Mouse (Mus musculus) ES-Bruce4 (cell line): ENCODE measurements around the gene H2-T22. TPM values are rescaled to one million over a fixed set of nuclear protein-coding genes. Genes with fewer than 3 reads are reported as not detected.
"Not testable (repeated sequence)": the region's sequence is repeated elsewhere in the genome, so short reads cannot be mapped to it uniquely, and the experiment has no call there.

ENCODE experiments used
- H3K27ac ChIP-seq: 2 replicates; pipeline ENCODE4 v1.5.1; 2012; ENCODE audit warnings: low read length, inconsistent platforms; ENCODE audit not compliant: insufficient read depth
- H3K27me3 ChIP-seq: 2 replicates; pipeline ENCODE4 v1.6.1; 2012; ENCODE audit warnings: mild to moderate bottlenecking, low read length, inconsistent platforms; ENCODE audit not compliant: control insufficient read depth, poor library complexity, insufficient read depth, severe bottlenecking
- H3K36me3 ChIP-seq: 2 replicates; pipeline ENCODE4 v1.6.1; 2012; ENCODE audit warnings: inconsistent platforms, mild to moderate bottlenecking, low read length, moderate library complexity; ENCODE audit not compliant: control insufficient read depth, poor library complexity, insufficient read depth, severe bottlenecking
- H3K4me1 ChIP-seq: one replicate; pipeline ENCODE4 v1.8.1; 2011; ENCODE audit warnings: low read length; ENCODE audit not compliant: control insufficient read depth, insufficient read depth
- H3K4me3 ChIP-seq: 2 replicates; pipeline ENCODE4 v1.5.1; 2011; ENCODE audit warnings: low read depth, mild to moderate bottlenecking, low read length
- H3K9ac ChIP-seq: 2 replicates; pipeline ENCODE4 v1.6.1; 2012; ENCODE audit warnings: low read depth, mild to moderate bottlenecking, inconsistent platforms; ENCODE audit not compliant: poor library complexity, severe bottlenecking
- H3K9me3 ChIP-seq: replicated peaks from 2 replicates; pipeline ENCODE4 v1.6.1; 2012; ENCODE audit warnings: mild to moderate bottlenecking, low read length, inconsistent platforms; ENCODE audit not compliant: control insufficient read depth, poor library complexity, insufficient read depth, severe bottlenecking
- CTCF ChIP-seq: IDR thresholded peaks from one replicate; pipeline ENCODE4 v1.8.1; 2011; ENCODE audit warnings: low read depth, low read length
- EP300 ChIP-seq: IDR thresholded peaks from 2 replicates; pipeline ENCODE4 v1.6.1; 2011; ENCODE audit warnings: low read depth, low read length; ENCODE audit not compliant: insufficient read depth
- POLR2A ChIP-seq: IDR thresholded peaks from one replicate; pipeline ENCODE4 v1.8.1; 2011; ENCODE audit warnings: low read length; ENCODE audit not compliant: insufficient read depth
- polyA plus RNA-seq: library from polyadenylated mRNA; stranded (reverse); fragments of >200 nt; gene quantifications from 2 replicates; pipeline ENCODE4 v1.2.4, GENCODE M21; 2011; ENCODE audit warnings: low read depth; ENCODE audit not compliant: missing spikeins, insufficient read depth, insufficient read length

The H2-T22 gene
- polyA plus RNA-seq, 1 experiment = 18.2 TPM

GRCm38 (mm10) chr17:36020191-36021073 lies 22.1 kb downstream of the H2-T22 start, which contains the start of gene H2-T24:
TSS of gene H2-T24 (minus strand) at chr17:36020560.
- peaks cover 10% of the 10 kb centered on the region for H3K9me3 ChIP-seq
- no peaks in the 10 kb centered on the region for H3K4me1 ChIP-seq
- H3K27ac ChIP-seq = no peak within 1 kb of the TSS
- TF ChIP-seq EP300 = no peak
- no peak for TF ChIP-seq POLR2A
- TF ChIP-seq CTCF = no peak
- peaks cover under 1% of the 10 kb centered on the region; the same call in 1 of the 2 replicates for H3K36me3 ChIP-seq
- no peak within 1 kb of the TSS for H3K9ac ChIP-seq
- no peak within 1 kb of the TSS for H3K4me3 ChIP-seq
- no peaks in the 10 kb centered on the region for H3K27me3 ChIP-seq

DNA sequence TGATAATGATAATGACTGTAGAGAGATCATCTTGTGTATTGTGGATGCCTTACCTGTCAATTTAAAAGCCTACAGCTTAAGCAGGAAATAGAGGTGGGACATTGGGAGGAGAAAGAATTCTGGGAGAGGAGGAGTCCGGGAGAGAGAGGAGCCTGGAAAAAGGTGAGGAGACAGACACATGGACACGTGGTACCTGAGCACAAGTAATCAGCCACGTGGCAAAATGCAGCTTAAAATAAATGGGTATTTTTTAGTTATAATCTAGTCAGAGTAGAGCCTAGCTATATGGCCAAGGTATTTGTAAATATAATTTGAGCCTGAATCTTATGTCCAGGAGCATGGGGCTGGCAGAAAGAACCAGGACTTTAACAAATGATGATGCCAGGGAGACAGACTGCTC lies 23.0 kb downstream of the H2-T22 start:
- Histone ChIP-seq H3K36me3 (peaks cover 9% of the 10 kb centered on the region), H3K27me3 (no peaks in the 10 kb centered on the region), H3K9me3 (peaks cover 18% of the 10 kb centered on the region), H3K4me1 (no peaks in the 10 kb centered on the region), H3K4me3 (no peak overlapping the region), H3K9ac (no peak overlapping the region), H3K27ac (no peak overlapping the region)
- TF ChIP-seq CTCF (no peak), EP300 (no peak), POLR2A (no peak)

- H3K4me1 ChIP-seq = no peaks in the 10 kb centered on the region
Observed at GRCm38 (mm10) chr17:36018979-36019378, 23.6 kb downstream of the H2-T22 start.

GRCm38 (mm10) chr17:36017046-36017445 lies 25.5 kb downstream of the H2-T22 start:
- Histone ChIP-seq H3K27me3 (no peaks in the 10 kb centered on the region), H3K4me3 (no peak overlapping the region)
- no peak for TF ChIP-seq POLR2A
- no peak for TF ChIP-seq EP300
- TF ChIP-seq CTCF = no peak

More at GRCm38 (mm10) chr17:36018979-36019378, 23.6 kb downstream of the H2-T22 start:
- no peak overlapping the region for H3K9ac ChIP-seq
- no peak overlapping the region for H3K4me3 ChIP-seq
- peaks cover 15% of the 10 kb centered on the region for H3K36me3 ChIP-seq
- no peaks in the 10 kb centered on the region for H3K27me3 ChIP-seq
- peaks cover 23% of the 10 kb centered on the region for H3K9me3 ChIP-seq
- TF ChIP-seq CTCF = no peak
- TF ChIP-seq POLR2A = no peak
- no peak for TF ChIP-seq EP300
- H3K27ac ChIP-seq = no peak overlapping the region

GRCm38 (mm10) chr17:36014977-36015376 lies 27.6 kb downstream of the H2-T22 start:
- Histone ChIP-seq H3K4me3 (no peak overlapping the region), H3K27me3 (no peaks in the 10 kb centered on the region), H3K4me1 (no peaks in the 10 kb centered on the region), H3K9ac (no peak overlapping the region), H3K36me3 (peaks cover 15% of the 10 kb centered on the region), H3K9me3 (peaks cover 24% of the 10 kb centered on the region), H3K27ac (no peak overlapping the region)
- TF ChIP-seq EP300 = no peak
- no peak for TF ChIP-seq CTCF
- TF ChIP-seq POLR2A = no peak

More at GRCm38 (mm10) chr17:36017046-36017445, 25.5 kb downstream of the H2-T22 start:
- Histone ChIP-seq H3K9me3 (peaks cover 24% of the 10 kb centered on the region), H3K27ac (no peak overlapping the region), H3K36me3 (peaks cover 15% of the 10 kb centered on the region), H3K4me1 (no peaks in the 10 kb centered on the region), H3K9ac (no peak overlapping the region)

GRCm38 (mm10) chr17:36004409-36004808 lies 38.1 kb downstream of the H2-T22 start:
- not testable (repeated sequence) for H3K27me3 ChIP-seq, H3K36me3 ChIP-seq, H3K4me3 ChIP-seq, H3K27ac ChIP-seq, H3K4me1 ChIP-seq, H3K9ac ChIP-seq
- peaks cover 67% of the 10 kb centered on the region for H3K9me3 ChIP-seq
